Mouse (Mus musculus): ENCODE data around the gene Mrs2.
"Not testable (repeated sequence)": the region's sequence is repeated elsewhere in the genome, so short reads cannot be mapped to it uniquely, and the experiment has no call there.

Mrs2 gene

GRCm38 (mm10) chr13:24976384-24976783 lies 43.8 kb downstream of the Mrs2 start:
- no peak for DNase-seq

- DNase-seq, result not testable (repeated sequence)
These were observed 48.4 kb downstream of the Mrs2 start for GRCm38 (mm10) chr13:24971776-24972175.

GRCm38 (mm10) chr13:24965846-24966201 lies 54.4 kb downstream of the Mrs2 start:
- no peak for DNase-seq

GRCm38 (mm10) chr13:24965130-24965845 lies 54.9 kb downstream of the Mrs2 start:
- no peak for DNase-seq

- DNase-seq, result no peak
These were observed 58.1 kb downstream of the Mrs2 start for GRCm38 (mm10) chr13:24962119-24962518.

- DNase-seq, result no peak
These were observed 60.1 kb downstream of the Mrs2 start for GRCm38 (mm10) chr13:24960084-24960483.

GRCm38 (mm10) chr13:24958671-24959070 lies 61.5 kb downstream of the Mrs2 start:
- no peak for DNase-seq

- DNase-seq, result no peak
These were observed 64.7 kb downstream of the Mrs2 start for GRCm38 (mm10) chr13:24955500-24955899.

GRCm38 (mm10) chr13:24955091-24955490 lies 65.1 kb downstream of the Mrs2 start:
- no peak for DNase-seq

GRCm38 (mm10) chr13:24952659-24953058 lies 67.5 kb downstream of the Mrs2 start:
- DNase-seq, result no peak

GRCm38 (mm10) chr13:24948870-24949269 lies 71.3 kb downstream of the Mrs2 start:
- no peak for DNase-seq

GRCm38 (mm10) chr13:24947158-24947557 lies 73.0 kb downstream of the Mrs2 start:
- no peak for DNase-seq

GRCm38 (mm10) chr13:24945567-24945966 lies 74.6 kb downstream of the Mrs2 start:
- peak; percentile 15 for DNase-seq

GRCm38 (mm10) chr13:24943303-24943702 lies 76.9 kb downstream of the Mrs2 start:
- no peak for DNase-seq

GRCm38 (mm10) chr13:24942512-24943282 lies 77.5 kb downstream of the Mrs2 start, which contains the start of gene Gpld1:
Gpld1 (plus strand) TSS chr13:24943152.
- DNase-seq, result no peak

- no peak for DNase-seq
These were observed 80.7 kb downstream of the Mrs2 start for GRCm38 (mm10) chr13:24939472-24939871.

GRCm38 (mm10) chr13:24938683-24939082 lies 81.5 kb downstream of the Mrs2 start:
- peak; percentile 79 for DNase-seq

GRCm38 (mm10) chr13:24937839-24938166 lies 82.4 kb downstream of the Mrs2 start:
- no peak for DNase-seq
